Mouse (Mus musculus) stomach, postnatal 0 days (tissue): ENCODE results near the gene Ceacam1.
"Not testable (repeated sequence)": the region's sequence is repeated elsewhere in the genome, so short reads cannot be mapped to it uniquely, and the experiment has no call there.

Source experiments
- CTCF ChIP-seq: IDR thresholded peaks from 2 replicates; pipeline ENCODE4 v1.5.1; 2016; ENCODE audit warnings: antibody characterized with exemption, low read depth, mild to moderate bottlenecking, moderate library complexity
- EP300 ChIP-seq: optimal IDR thresholded peaks from 2 replicates; pipeline ENCODE3; 2016; ENCODE audit warnings: antibody characterized with exemption

- TF ChIP-seq CTCF, EP300: not testable (repeated sequence)
Measured at GRCm38 (mm10) chr7:25471821-25472220, 5.6 kb downstream of the Ceacam1 start.
